Mouse (Mus musculus) spleen, postnatal 36 days (tissue): Measurements from ENCODE around the gene Fbxl13.

Experiments used
- DNase-seq, 2 experiments: peaks; one replicate each; pipeline ENCODE4 v3.0.0; 2022; ENCODE audit warnings: low spot score in 2 of 2, mixed read lengths in 1 of 2

Fbxl13 gene

DNA sequence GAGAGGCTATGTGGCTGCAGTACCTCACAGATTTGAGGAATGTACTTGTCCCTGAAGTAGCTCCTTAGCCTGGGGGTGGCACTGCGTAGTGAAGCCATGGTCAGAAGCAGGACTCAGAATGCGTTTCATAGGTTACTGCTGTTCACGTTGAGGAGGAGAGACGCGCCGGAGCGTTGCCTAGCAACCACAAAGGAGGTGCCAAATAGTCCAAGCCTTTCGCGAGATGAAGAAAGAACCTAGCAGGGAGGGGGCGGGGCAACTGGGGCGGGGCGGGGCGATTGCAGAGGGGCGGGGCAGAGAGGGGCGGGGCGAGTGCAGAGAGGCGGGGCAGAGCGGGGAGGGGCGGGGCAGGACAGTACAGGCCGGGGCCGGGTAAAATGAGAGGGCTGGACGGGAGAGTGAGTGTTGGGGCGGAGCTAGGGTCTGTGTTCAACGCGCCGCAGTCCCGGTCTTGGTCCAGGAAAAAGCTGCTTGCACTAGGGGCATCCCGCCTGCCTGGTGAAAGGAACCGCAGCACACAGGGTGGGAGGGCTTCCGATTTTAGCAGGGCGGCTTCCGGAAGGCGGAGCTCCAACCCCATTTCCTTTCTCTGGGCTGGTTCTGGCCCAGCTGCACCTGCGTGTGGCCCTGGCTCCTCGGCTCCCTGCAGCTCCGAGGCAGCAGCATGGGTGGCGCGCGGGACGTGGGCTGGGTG is at the start of gene Fbxl13, which contains the start of gene Armc10:
Gene Fbxl13, minus strand, starts transcription at position 196 of the 694 bp plus-strand sequence.
Gene Armc10, plus strand, starts transcription at position 375 of the 694 bp plus-strand sequence.
- peak; percentile 87 for DNase-seq

DNA sequence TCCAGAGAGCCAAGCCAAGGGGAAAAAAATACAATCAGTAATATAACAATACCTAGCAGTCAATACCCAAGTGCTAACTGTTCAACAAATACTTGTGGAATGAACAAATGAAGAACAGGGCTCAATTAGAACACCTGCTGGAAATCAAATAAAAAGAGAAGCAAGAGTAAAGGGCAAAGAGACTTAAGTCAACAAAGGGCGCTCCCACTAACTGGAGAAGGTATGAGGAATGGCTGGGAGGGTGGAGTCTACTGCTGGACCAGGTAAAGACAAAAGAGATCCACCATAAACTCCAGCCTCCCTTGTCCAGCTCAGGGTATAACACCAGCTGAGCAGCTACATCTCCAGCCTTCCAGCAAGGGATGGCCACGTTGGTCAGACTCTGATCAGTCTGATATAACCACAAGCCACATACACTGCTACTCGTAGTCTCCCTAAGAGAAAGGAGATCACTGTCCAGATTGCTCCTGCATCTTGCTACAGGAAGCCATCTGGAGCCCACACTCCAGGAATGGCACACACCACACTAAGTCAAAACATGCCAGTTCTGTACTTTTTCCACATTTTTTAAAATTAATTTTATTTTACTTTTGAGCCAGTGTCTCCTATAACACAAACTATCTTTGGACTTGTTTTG is 49.5 kb upstream of the Fbxl13 start:
- no peak for DNase-seq

- DNase-seq = no peak
Measured at GRCm38 (mm10) chr5:21693372-21693870, 48.0 kb upstream of the Fbxl13 start.

DNA sequence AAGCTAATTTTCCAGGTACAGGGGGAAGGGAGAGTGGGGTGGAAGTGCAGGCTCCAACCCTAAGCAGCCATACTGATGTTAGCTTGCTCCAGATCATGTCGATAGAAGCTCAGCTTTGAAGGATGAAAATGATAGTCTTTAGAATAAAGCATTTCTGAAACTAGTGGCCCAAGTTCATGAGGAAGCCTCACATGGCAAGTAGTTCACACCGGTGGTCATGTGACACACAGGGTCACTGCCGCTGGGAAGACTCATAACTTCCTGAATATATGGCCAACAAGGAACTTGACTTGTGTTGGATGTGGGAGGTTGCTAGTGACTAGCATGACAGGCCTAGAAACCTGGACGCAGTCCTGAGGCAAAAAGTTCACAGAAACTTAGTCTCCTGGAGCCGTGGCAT is 46.8 kb upstream of the Fbxl13 start:
- DNase-seq = no peak

DNA sequence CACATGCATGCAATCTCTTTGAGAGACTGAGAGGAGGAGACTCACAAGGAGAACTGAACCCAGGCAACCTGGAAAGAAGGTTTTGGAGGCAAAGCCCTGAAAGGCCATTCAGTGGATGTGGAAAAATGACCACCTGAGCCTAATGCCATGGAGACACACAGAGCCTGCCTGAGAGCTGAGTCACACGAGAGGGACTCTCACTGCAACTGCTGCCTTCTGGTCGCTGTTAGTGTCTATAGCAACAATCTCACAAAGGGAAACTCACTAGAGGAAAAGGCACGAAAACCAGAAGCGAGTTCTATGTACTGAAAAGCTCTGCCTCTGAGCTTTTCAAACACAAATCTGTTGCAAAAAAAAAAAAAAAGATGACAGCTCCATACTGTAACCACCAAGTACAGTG is 41.6 kb upstream of the Fbxl13 start:
- no peak for DNase-seq

- no peak for DNase-seq
Measured at GRCm38 (mm10) chr5:21685001-21685400, 39.6 kb upstream of the Fbxl13 start.

GRCm38 (mm10) chr5:21683811-21684210 is 38.4 kb upstream of the Fbxl13 start:
- no peak for DNase-seq

GRCm38 (mm10) chr5:21680940-21681339 is 35.5 kb upstream of the Fbxl13 start:
- no peak for DNase-seq

DNA sequence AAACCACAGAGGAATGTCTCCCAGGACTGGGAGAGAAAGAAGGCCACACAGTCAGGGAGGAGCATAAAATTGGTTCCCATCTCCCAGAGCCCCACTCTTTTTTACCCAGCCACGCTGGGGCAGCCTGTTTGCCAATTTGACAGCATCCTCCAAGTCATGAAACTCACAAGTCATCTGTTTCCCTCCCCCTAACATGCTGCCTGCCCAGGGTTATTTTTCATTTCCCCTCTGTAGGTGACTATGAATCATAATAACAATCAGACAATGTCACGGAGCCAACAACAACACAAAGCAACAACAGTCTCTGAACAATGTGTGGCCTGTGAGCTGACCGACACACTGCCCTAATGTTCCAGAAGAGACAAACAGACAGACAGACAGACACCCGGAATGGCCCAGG is 34.6 kb upstream of the Fbxl13 start:
- DNase-seq = no peak

DNA sequence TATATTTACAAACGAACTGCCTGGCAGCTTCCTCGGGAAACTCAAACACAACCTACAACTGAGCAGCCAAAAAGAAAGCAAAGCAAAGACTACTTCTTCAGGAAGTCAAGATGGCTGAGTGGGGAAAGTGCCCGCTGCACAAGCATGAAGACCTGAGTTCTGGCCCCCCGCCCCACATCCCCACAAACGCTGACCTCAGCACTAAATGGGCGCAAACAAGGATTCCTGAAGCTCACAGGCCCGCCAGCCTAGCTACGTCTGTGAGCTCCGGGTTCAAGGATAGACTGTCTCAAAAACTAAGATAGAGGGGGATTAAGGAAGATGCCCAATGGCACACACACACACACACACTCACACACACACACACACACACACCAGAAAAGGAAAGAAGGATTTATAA is 32.9 kb upstream of the Fbxl13 start:
- DNase-seq = no peak

- DNase-seq = no peak
Measured at GRCm38 (mm10) chr5:21677939-21678338, 32.5 kb upstream of the Fbxl13 start.

- DNase-seq = no peak
Measured at GRCm38 (mm10) chr5:21675494-21675893, 30.1 kb upstream of the Fbxl13 start.

GRCm38 (mm10) chr5:21675019-21675418 is 29.6 kb upstream of the Fbxl13 start:
- no peak for DNase-seq

DNA sequence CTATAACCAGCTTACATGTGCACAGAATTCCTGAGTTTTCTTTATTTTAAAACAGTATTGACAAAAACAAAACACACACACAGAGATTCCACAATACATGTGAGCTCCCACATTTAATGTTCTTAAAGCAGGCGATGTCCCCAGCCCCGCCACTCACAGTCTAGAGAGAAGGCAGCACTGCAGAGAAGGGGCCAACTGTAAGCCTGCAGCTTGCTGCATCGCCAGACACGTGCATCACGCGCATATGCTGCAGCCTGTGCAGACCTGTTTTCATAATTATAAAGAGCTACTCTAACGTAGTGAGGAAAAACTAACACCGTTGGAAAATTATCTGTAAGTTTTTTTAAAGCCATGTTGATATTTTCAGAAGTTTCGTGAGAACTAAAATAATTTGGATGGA is 28.3 kb upstream of the Fbxl13 start:
- DNase-seq = no peak

DNA sequence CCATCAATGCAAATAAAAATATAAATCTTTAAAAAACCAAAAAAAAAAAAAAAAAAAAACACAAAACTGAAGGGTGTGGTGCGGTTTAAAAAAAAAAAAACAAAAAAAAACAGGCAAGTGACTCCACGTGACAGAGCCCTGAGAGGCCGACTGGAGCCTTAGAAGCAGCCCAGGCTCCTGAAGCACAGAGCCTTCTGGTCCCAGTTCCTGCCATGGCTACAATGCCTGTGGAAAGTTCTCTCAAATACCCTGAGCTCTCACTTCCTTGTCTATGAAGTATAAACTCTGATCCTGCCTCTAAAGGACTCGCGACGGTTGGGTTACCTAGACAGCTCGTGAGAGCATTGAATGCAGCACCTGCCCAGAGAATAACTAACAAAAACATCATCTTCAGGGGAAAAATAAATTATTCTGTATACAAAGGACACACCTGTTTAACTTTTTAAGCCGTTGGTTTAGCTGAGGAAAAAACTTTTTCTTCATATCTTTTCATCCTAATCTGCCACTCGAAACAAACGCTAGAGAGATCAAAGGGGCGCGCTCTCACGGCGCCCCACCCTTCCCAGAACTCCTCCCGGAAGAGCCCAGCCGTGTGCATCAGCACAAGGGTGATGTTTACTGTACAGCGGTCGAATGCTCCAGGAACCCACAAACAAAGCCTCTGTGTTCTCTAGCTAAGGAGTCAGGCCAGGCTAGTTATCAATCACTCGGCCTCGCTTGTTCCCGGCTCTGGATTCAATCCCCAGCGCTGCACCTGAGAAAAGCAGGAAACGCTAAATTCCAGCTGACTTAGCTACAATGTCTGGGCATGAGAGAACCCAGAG is 27.6 kb upstream of the Fbxl13 start:
- peak; percentile 21 to 46 for DNase-seq

DNA sequence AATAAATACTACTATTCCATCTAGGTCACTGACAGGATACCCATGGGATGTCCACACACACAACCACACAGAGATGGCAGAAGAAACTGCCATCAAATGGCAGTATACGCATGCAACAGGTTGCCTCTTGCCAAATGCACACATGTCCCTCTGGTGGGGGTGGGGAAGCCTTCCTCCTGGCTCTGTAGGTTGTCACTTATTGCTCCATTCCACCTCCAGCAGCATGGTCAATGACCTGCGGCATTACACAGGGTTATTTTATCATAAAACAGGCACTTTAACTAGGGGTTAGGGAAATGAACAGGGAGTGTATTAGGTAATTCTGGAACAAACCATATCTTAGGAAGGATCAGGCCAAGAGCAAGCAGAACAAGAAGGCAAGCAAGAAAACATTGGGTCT is 23.9 kb upstream of the Fbxl13 start:
- DNase-seq = no peak

DNA sequence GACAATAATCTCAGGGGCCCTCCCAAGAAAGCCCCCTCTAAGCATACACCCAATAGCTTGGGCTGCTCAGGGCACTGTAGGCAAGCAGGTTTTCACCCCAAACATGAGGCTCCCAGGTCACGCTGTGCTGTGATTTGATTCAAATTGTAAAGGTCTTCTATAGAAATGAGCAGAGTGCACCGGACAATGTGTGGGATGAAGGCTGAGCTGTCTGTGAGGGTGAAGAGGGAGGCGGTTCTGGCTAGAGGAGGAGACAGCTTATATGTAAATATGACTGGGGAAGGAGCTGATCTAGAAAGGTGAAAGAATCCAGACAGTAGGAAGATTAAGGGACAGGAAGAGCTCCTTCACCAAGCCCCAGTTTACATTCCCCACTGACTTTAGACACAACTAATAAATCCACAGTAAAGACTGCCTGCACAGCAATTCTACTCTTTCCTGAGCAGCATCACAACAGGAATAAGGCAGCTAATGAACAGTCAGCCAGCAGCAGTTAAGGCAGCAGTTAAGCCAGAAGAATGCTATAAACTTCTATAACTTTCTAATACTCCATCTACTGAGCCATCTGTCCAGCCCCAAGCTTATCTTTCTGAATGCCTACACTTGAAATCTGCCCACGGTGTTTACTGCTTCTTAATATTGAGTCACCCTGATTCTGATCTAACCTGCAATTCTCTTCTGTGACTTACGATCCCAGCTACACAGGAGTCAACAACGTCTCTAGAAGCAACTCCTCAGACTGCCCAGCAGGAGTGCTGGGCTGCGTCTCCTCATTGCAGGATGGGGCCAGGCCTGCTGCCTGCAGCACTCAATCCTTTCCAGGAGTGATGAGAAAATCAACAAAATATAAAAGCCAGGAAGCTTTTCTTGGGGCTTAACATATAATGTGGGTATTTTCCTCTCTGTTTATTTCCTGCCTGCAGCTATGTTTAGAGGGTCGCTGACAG is 22.0 kb upstream of the Fbxl13 start:
- no peak for DNase-seq

- no peak for DNase-seq
Measured at GRCm38 (mm10) chr5:21663081-21663480, 17.6 kb upstream of the Fbxl13 start.

DNA sequence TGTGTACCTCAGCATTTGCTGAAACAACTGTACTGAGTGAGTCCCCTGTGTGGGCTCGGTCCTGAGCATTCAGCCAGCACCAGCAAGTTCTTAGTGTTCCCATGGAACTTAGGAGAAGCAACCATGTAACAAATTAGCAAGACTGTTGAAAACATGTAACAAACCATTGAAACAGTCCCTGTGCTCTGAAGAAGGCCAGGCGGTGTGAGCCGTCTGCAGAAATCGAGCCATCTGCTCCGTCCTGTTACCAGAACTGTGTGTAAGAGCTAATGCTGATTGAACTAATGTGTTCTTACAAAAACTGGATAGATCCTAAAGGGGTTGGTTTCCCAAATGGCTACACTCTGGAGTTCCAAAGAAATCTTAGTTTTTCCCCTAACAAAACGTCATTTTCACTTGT is 15.4 kb upstream of the Fbxl13 start:
- no peak for DNase-seq

- DNase-seq = peak; percentile 61 to 65
Measured at GRCm38 (mm10) chr5:21658623-21659395, 13.4 kb upstream of the Fbxl13 start.
